Comparison of ENCODE assay signal across 12 mouse cellular contexts in the genomic region with DNA sequence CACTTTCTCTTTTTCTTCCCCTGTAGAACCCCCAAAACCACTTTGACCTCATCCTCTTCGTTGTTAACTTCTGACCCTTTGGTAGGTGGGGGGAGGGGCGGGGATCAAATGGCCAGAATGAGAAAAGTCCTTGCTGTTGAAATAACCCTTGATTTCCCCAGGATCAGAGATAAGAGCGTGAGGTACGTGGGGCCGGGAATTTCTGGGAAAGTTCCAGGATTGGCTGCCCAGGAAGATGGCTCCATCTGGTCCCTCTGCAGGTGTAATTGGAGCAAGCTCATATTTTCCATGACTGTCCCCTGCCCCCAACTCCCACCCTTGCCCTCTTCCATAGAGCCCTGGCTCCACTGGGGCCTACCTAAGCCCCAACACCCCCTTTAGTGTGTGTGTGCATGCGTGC. TPM values are rescaled to one million over a fixed set of nuclear protein-coding genes. Genes with fewer than 3 reads are reported as not detected.
DNase-seq lines count a peak whose midpoint lies in the region; ATAC-seq and TF ChIP-seq lines count a peak whose summit lies in the region.
"Had no signal": no experiment of that assay in that cellular context is flagged by ENCODE, and none has a peak within 500 bp of the region (broad histone marks: within the 10 kb centered on the region; RNA-seq: fewer than 3 reads in every experiment).

No protein-coding gene starts in this region.

- peaks cover 43% of the 10 kb centered on the region for H3K4me1 ChIP-seq in hindbrain, embryonic 10.5 days (replicated peaks)
- H3K4me1 ChIP-seq in hindbrain, embryonic 13.5 days (replicated peaks) = peaks cover 20% of the 10 kb centered on the region
- peaks cover 14% of the 10 kb centered on the region for H3K4me1 ChIP-seq in testis, adult 2 months (ENCODE audit: control insufficient read depth, insufficient read depth, low read length)
- peaks cover 29% of the 10 kb centered on the region for H3K4me1 ChIP-seq in embryonic fibroblast, embryonic 13.5 days (ENCODE audit: control insufficient read depth, insufficient read depth, low read length)
- peaks cover 4% of the 10 kb centered on the region; the same call in 1 of the 2 replicates for H3K4me1 ChIP-seq in stomach, postnatal 0 days (replicated peaks; ENCODE audit: control insufficient read depth, insufficient read depth)

- no peak for TF ChIP-seq CTCF in testis, adult 2 months (IDR thresholded peaks at IDR 0.05; ENCODE audit: control insufficient read depth, insufficient read depth, insufficient replicate concordance, low read depth, low read length)
- TF ChIP-seq CTCF in embryonic fibroblast, embryonic 13.5 days (IDR thresholded peaks at IDR 0.05; ENCODE audit: borderline replicate concordance, insufficient read depth, low read length) = no peak
- TF ChIP-seq CTCF in stomach, postnatal 0 days (IDR thresholded peaks at IDR 0.05; ENCODE audit: low read depth) = no peak

- no peaks in the 10 kb centered on the region for H3K27me3 ChIP-seq in hindbrain, embryonic 10.5 days (ENCODE audit: insufficient read depth, poor library complexity, severe bottlenecking)
- H3K27me3 ChIP-seq in hindbrain, embryonic 13.5 days = no peaks in the 10 kb centered on the region
- H3K27me3 ChIP-seq in testis, adult 2 months (ENCODE audit: control insufficient read depth, insufficient read depth, low read length) = no peaks in the 10 kb centered on the region
- no peaks in the 10 kb centered on the region for H3K27me3 ChIP-seq in stomach, postnatal 0 days (ENCODE audit: control insufficient read depth, insufficient read depth, low read length)
- H3K27me3 ChIP-seq: neural tube, embryonic 13.5 days had no signal

- no peak overlapping the region for H3K4me2 ChIP-seq in hindbrain, embryonic 13.5 days
- H3K4me2 ChIP-seq in stomach, postnatal 0 days (replicated peaks; ENCODE audit: low read depth) = no peak overlapping the region
- H3K4me2 ChIP-seq: midbrain, embryonic 11.5 days; neural tube, embryonic 13.5 days had no signal

- ATAC-seq in hindbrain, embryonic 13.5 days (ENCODE audit: low FRiP score) = no peak
- no peak for ATAC-seq in stomach, postnatal 0 days (ENCODE audit: low FRiP score, low TSS enrichment)

- TF ChIP-seq EP300 in stomach, postnatal 0 days (optimal IDR thresholded peaks at IDR 0.05) = no peak

- H3K36me3 ChIP-seq in hindbrain, embryonic 10.5 days = no peaks in the 10 kb centered on the region
- no peaks in the 10 kb centered on the region for H3K36me3 ChIP-seq in hindbrain, embryonic 13.5 days
- no peaks in the 10 kb centered on the region for H3K36me3 ChIP-seq in testis, adult 2 months (ENCODE audit: control insufficient read depth, insufficient read depth, low read length)
- no peaks in the 10 kb centered on the region for H3K36me3 ChIP-seq in stomach, postnatal 0 days (ENCODE audit: control insufficient read depth, insufficient read depth, low read length)
- H3K36me3 ChIP-seq: neural tube, embryonic 13.5 days had no signal

- H3K9me3 ChIP-seq in hindbrain, embryonic 10.5 days = no peaks in the 10 kb centered on the region
- H3K9me3 ChIP-seq in hindbrain, embryonic 13.5 days = no peaks in the 10 kb centered on the region
- H3K9me3 ChIP-seq in stomach, postnatal 0 days (ENCODE audit: control insufficient read depth, low read length) = no peaks in the 10 kb centered on the region
- H3K9me3 ChIP-seq: neural tube, embryonic 13.5 days had no signal

- no peak overlapping the region for H3K9ac ChIP-seq in hindbrain, embryonic 13.5 days
- H3K9ac ChIP-seq in stomach, postnatal 0 days (ENCODE audit: low read length) = no peak overlapping the region
- H3K9ac ChIP-seq: neural tube, embryonic 13.5 days had no signal

- WGBS in hindbrain, embryonic 10.5 days = 63% methylated on average over 6 of the region's 6 CpGs
- 70% methylated on average over 6 of the region's 6 CpGs for WGBS in hindbrain, embryonic 13.5 days
- WGBS in stomach, postnatal 0 days = 62% methylated on average over 6 of the region's 6 CpGs

- H3K27ac ChIP-seq in hindbrain, embryonic 10.5 days = 0 out of 2 replicates have a peak overlapping the region, but pooled peaks have one; percentile 50
- H3K27ac ChIP-seq in hindbrain, embryonic 13.5 days = no peak overlapping the region
- H3K27ac ChIP-seq in testis, adult 2 months (ENCODE audit: control insufficient read depth, insufficient read depth, low read depth, low read length) = peak overlapping the region; percentile 59
- peak overlapping the region; percentile 99 for H3K27ac ChIP-seq in embryonic fibroblast, embryonic 13.5 days (ENCODE audit: insufficient read depth, low read length)
- peak overlapping the region; percentile 84 for H3K27ac ChIP-seq in stomach, postnatal 0 days (replicated peaks)
- H3K27ac ChIP-seq: neural tube, embryonic 13.5 days had no signal

- TF ChIP-seq POLR2A in testis, adult 2 months (IDR thresholded peaks at IDR 0.05; ENCODE audit: control insufficient read depth, low read depth, low read length) = no peak
- no peak; the same call in 1 of the 2 replicates for TF ChIP-seq POLR2A in embryonic fibroblast, embryonic 13.5 days (IDR thresholded peaks at IDR 0.05; ENCODE audit: low read depth, low read length)

- no peak overlapping the region for H3K4me3 ChIP-seq in hindbrain, embryonic 10.5 days
- H3K4me3 ChIP-seq in hindbrain, embryonic 13.5 days = no peak overlapping the region
- H3K4me3 ChIP-seq in testis, adult 2 months (ENCODE audit: control insufficient read depth, low read depth, low read length) = no peak overlapping the region
- no peak overlapping the region for H3K4me3 ChIP-seq in embryonic fibroblast, embryonic 13.5 days (ENCODE audit: insufficient read depth, low read length)
- no peak overlapping the region for H3K4me3 ChIP-seq in stomach, postnatal 0 days (ENCODE audit: low read depth, low read length)
- H3K4me3 ChIP-seq: neural tube, embryonic 13.5 days had no signal

- DNase-seq in hindbrain, embryonic 10.5 days (ENCODE audit: low spot score) = no peak
- no peak for DNase-seq in testis, postnatal 10 days (ENCODE audit: low spot score)
- DNase-seq in stomach, postnatal 0 days (ENCODE audit: low spot score) = no peak
- no peak for DNase-seq in gastrocnemius, postnatal 4 days (ENCODE audit: low spot score in 2 of 2)
- DNase-seq in frontal cortex, postnatal 36 days (ENCODE audit: low spot score in 2 of 2) = no peak
- DNase-seq: layer of hippocampus, postnatal 36 days had no signal

RNA-seq across cellular contexts. Expression of gene Serpine1, which starts 3.7 kb away (rescaled TPM):
- polyA plus RNA-seq in hindbrain, embryonic 10.5 days (2016; fragmentation: Nextera tagmentation; extraction: Ambion mirVana) = not detected in 2 replicates
- 0.06 and 0.16 TPM in 2 replicates for polyA plus RNA-seq in hindbrain, embryonic 13.5 days (2015; fragmentation: Nextera tagmentation; extraction: Ambion mirVana)
- polyA plus RNA-seq in testis, adult 2 months (2012; rRNA removed) = 0.72 and 0.88 TPM in 2 replicates
- 646 and 1,921 TPM in 2 replicates for polyA plus RNA-seq in embryonic fibroblast, embryonic 13.5 days (2011; ENCODE audit: insufficient read length, low read depth, missing spikeins)
- polyA plus RNA-seq in stomach, postnatal 0 days (2015; fragmentation: Nextera tagmentation; extraction: Ambion mirVana) = 0.25 and 0.27 TPM in 2 replicates
- 1 to 10 TPM; 3.6 to 4.9 TPM for total RNA-seq in gastrocnemius, postnatal 4 days (2021)
- polyA plus RNA-seq: midbrain, embryonic 11.5 days had no signal

RNA-seq across cellular contexts. Expression of gene Ap1s1, which starts 29.8 kb away (rescaled TPM):
- 200 and 232 TPM in 2 replicates for polyA plus RNA-seq in hindbrain, embryonic 10.5 days (2016; fragmentation: Nextera tagmentation; extraction: Ambion mirVana)
- polyA plus RNA-seq in hindbrain, embryonic 13.5 days (2015; fragmentation: Nextera tagmentation; extraction: Ambion mirVana) = 220 and 236 TPM in 2 replicates
- polyA plus RNA-seq in testis, adult 2 months (2012; rRNA removed) = 15.4 and 16.6 TPM in 2 replicates
- 149 and 166 TPM in 2 replicates for polyA plus RNA-seq in embryonic fibroblast, embryonic 13.5 days (2011; ENCODE audit: insufficient read length, low read depth, missing spikeins)
- 140 and 146 TPM in 2 replicates for polyA plus RNA-seq in stomach, postnatal 0 days (2015; fragmentation: Nextera tagmentation; extraction: Ambion mirVana)
- total RNA-seq in gastrocnemius, postnatal 4 days (2021) = 10 to 100 TPM; 67.3 to 68.0 TPM

RNA-seq across cellular contexts. Expression of gene Trim56, which starts 40.3 kb away (rescaled TPM):
- 5.2 and 5.4 TPM in 2 replicates for polyA plus RNA-seq in hindbrain, embryonic 10.5 days (2016; fragmentation: Nextera tagmentation; extraction: Ambion mirVana)
- 2.4 and 2.8 TPM in 2 replicates for polyA plus RNA-seq in hindbrain, embryonic 13.5 days (2015; fragmentation: Nextera tagmentation; extraction: Ambion mirVana)
- polyA plus RNA-seq in testis, adult 2 months (2012; rRNA removed) = 0.58 and 0.76 TPM in 2 replicates
- polyA plus RNA-seq in embryonic fibroblast, embryonic 13.5 days (2011; ENCODE audit: insufficient read length, low read depth, missing spikeins) = 20.2 and 23.4 TPM in 2 replicates
- 4.4 and 4.5 TPM in 2 replicates for polyA plus RNA-seq in stomach, postnatal 0 days (2015; fragmentation: Nextera tagmentation; extraction: Ambion mirVana)
- total RNA-seq in gastrocnemius, postnatal 4 days (2021) = 10 to 100 TPM; 13.6 to 13.8 TPM

RNA-seq across cellular contexts. Expression of gene Vgf, which starts 49.5 kb away (rescaled TPM):
- 0.82 and 0.94 TPM in 2 replicates for polyA plus RNA-seq in hindbrain, embryonic 10.5 days (2016; fragmentation: Nextera tagmentation; extraction: Ambion mirVana)
- 1.6 and 1.9 TPM in 2 replicates for polyA plus RNA-seq in hindbrain, embryonic 13.5 days (2015; fragmentation: Nextera tagmentation; extraction: Ambion mirVana)
- polyA plus RNA-seq in testis, adult 2 months (2012; rRNA removed) = 0.84 and 1.9 TPM in 2 replicates
- polyA plus RNA-seq in embryonic fibroblast, embryonic 13.5 days (2011; ENCODE audit: insufficient read length, low read depth, missing spikeins) = 2.1 and 3.8 TPM in 2 replicates
- polyA plus RNA-seq in stomach, postnatal 0 days (2015; fragmentation: Nextera tagmentation; extraction: Ambion mirVana) = 1.8 TPM in 2 replicates
- total RNA-seq in gastrocnemius, postnatal 4 days (2021) = not detected
- total RNA-seq: gastrocnemius, adult 18-20 months had no signal

Comparison
In these comparisons a context has a peak if more than half of its experiments do, and no peak if none do; other contexts are left out.
1. RNA of gene Serpine1, which starts 3.7 kb away (polyA plus RNA-seq): 646 to 1,921 TPM in embryonic fibroblast, embryonic 13.5 days; 0.72 to 0.88 TPM in testis, adult 2 months, 0.25 to 0.27 TPM in stomach, postnatal 0 days, 0.06 to 0.16 TPM in hindbrain, embryonic 13.5 days and not detected in hindbrain, embryonic 10.5 days; every median in the first group is over 100 times any median in the second.